Mouse (Mus musculus): ENCODE results near the gene Slc25a33. TPM values are rescaled to one million over a fixed set of nuclear protein-coding genes. Genes with fewer than 3 reads are reported as not detected.

Slc25a33 gene
- total RNA-seq (2021), result 1 to 10 TPM; 7.2 to 9.5 TPM
- long read RNA-seq, experiment 1, transcript Slc25a33-201 (7 exons, 1,887 nt), result major isoform, 24 of 26 reads
- long read RNA-seq, experiment 1, partial matches to known transcripts, result 0 of 26 reads
- long read RNA-seq, experiment 1, other reads (novel, unspliced or antisense), result 2 of 26 reads
- long read RNA-seq, experiment 2, transcript Slc25a33-201 (7 exons, 1,887 nt), result major isoform, 25 of 27 reads
- long read RNA-seq, experiment 2, partial matches to known transcripts, result 0 of 27 reads
- long read RNA-seq, experiment 2, other reads (novel, unspliced or antisense), result 2 of 27 reads

GRCm38 (mm10) chr4:149774094-149774470 is at the start of gene Slc25a33:
Slc25a33 (minus strand) TSS chr4:149774277.
- peak; percentile 98 for DNase-seq

- no peak for DNase-seq
Measured at GRCm38 (mm10) chr4:149822586-149823196, 48.6 kb upstream of the Slc25a33 start.

DNA sequence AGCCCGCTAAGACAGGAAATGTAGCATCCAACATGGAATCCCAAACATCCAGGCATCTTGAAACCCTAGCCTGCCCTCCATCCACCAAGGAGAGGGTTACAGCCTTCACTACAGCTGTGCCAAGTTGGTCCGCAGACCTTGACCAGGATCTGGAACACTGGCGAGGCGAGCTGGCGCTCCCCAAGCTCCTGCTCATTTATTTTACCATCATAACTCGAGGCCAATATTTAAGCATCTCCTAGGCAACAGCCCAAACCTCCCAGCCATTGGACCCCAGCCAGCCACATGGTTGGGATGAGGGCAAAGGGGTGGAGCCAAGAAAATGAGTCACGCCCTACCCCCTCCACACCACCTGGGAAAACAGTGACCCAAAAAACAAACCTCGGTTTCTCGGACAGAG is 48.0 kb upstream of the Slc25a33 start:
- DNase-seq, result peak; percentile 65

GRCm38 (mm10) chr4:149820569-149820968 is 46.5 kb upstream of the Slc25a33 start:
- peak; percentile 65 for DNase-seq

DNA sequence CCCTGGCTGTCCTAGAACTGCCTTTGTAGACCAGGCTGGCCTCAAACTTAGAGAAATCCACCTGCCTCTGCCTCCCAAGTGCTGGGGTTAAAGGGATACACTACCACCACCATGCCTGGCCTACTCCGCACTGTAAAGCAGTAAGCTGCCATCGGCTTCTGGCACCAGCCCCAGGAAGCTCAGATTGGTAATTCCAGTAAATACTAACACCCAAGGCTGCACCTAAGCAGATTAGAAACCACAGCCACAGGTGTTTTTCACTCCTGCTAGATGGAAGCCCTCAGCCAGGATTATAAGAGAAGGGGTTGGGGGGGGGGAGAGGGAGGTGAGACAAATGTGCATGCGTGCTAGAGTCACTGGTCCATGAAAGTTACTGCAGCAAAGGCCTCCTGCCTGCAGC is 45.1 kb upstream of the Slc25a33 start:
- DNase-seq, result no peak

- DNase-seq, result no peak
Measured at GRCm38 (mm10) chr4:149816598-149816997, 42.5 kb upstream of the Slc25a33 start.

DNA sequence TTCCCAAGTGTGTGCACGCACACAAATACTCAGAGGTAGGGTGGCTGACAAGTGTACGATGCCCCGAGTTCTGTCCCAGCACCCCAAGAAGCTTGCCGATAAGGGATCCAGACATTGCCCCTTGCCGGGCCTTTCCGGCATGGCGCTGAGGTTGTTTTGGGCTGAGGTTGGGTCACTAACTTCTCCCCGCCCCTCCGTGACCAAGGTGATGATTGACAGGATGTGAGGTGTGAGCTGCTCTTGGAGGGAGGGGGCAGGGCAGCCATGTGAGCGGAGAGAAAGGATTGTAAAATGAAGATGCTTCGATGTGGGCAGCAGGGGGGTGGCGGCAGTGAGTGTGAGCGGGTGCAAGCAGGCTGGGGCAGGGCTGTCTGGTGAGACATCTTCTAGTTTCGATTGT is 41.5 kb upstream of the Slc25a33 start:
- no peak for DNase-seq

- DNase-seq, result no peak
Measured at GRCm38 (mm10) chr4:149813409-149814184, 39.5 kb upstream of the Slc25a33 start.

DNA sequence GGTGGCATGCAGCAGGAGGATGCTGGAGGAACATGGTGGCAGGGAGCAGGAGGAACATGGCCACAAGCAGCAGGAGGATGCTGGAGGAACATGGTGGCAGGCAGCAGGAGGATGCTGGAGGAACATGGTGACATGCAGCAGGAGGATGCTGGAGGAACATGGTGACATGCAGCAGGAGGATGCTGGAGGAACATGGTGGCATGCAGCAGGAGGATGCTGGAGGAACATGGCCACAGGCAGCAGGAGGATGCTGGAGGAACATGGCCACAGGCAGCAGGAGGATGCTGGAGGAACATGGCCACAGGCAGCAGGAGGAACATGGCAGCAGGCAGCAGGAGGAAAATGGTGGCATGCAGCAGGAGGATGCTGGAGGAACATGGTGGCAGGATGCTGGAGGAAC is 36.3 kb upstream of the Slc25a33 start:
- DNase-seq, result peak; percentile 60

DNA sequence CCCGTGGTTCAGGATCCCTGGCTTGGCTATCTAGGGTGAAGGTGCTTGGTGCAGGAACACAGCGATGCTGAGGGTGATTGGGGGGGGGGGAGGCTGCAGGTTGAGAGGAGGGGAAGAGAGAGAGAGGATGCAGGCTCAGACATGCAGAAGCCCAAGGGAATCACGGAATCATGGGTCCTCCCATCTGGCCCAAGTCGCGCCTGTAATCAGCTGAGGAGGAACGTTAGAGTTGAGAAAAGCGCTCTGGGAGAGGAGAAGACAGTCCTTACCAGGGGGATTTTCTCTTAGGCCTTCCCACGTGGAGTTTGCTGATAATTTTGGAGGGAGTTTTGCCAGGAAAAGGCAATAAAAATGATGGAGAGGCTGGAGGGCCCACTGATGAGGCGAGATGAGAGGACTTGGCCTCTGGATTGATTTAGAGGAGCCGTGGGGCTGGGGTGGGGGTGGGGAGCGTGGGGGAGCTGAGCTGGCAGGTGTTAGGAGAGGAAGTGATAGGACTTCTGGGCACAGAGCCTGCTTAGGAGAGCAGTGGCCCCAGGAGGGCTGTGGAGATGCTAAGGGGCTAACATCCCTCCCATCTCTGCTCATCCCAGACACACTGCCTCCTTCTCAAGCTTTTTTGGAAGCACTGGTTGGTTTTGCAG is 34.6 kb upstream of the Slc25a33 start:
- DNase-seq, result no peak

- DNase-seq, result no peak
Measured at GRCm38 (mm10) chr4:149808060-149808567, 34.0 kb upstream of the Slc25a33 start.

DNA sequence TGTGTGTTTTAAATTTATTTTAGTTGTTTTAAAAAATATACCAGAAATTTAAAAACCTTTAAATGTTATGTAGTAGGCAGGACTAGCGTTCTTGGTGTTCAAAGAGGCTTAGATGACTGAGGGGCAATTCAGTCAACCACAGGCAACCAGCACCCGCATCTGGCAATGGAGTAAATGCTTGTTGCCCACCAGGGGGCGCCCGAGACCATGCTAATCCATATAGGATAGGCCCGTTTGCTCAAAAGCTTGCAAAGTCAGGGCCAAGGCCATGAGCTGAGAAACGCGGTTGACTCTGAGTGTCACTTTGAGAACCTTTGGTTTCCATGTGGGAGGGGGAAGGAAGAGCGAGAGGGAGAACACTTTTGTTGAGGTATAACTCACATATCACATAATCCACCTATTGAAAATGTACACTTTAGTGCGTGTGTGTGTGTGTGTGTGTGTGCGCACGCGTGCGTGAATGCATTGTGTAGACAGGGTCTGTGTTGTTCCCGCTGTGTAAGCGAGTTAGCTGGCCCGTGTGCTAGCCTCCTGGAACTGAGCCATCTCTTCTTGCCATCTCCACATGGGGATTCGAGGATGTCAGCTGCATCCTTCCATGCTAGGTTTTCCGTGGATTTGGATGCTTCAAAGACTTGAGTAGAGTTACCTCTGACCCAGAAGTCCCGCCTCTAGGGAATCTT is 32.8 kb upstream of the Slc25a33 start:
- DNase-seq, result peak; percentile 98

DNA sequence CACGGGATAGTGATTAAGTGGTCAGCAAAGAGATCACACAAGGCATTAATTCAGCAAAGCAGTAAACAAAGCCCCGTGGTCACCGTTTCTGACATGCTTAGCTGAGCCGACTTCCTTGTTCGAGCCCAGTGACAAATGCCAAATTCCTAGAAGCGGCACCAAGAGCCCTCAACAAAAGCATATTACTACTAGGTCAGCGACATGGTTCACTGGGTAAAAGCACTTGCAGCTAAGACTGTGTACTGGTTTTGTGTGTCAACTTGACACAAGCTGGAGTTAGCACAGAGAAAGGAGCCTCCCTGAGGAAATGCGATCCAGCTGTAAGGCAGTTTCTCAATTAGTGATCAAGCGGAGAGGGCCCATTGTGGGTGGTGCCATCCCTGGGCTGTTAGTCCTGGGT is 28.2 kb upstream of the Slc25a33 start:
- DNase-seq, result no peak

DNA sequence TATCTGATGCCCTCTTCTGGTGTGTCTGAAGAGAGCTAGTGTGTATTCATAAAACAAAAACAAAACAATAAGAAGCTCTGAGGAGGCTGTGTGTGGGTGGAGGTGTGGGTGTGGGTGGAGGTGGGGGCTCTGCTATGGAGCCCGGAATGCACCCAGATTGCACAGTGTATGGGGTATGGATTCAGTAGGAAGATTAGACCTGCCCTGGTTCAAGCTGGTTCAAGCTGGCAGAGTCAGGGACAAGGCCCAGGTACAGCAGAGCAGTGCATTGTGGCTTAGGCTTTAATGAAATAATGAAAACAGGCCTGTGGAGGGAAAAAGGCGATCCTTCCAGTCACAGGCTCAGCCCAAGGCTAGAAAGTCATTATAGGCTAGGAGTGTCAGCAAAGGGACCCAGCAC is 26.5 kb upstream of the Slc25a33 start:
- no peak for DNase-seq

DNA sequence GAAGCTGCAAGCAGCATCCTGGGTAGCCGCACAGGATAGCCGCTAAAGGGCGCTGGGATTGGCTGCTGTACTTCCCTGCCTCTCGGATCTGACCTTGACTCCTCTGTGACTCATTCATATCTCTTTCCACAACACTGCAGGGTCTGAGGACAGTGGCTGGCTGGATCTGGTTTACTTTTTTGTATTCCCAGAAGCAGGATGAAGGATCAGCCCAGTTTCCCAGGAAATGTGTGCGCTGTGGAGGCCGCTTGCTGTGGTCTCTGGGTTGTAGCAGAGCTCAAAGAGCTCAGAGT is 26.0 kb upstream of the Slc25a33 start:
- DNase-seq, result no peak

- DNase-seq, result no peak
Measured at GRCm38 (mm10) chr4:149799346-149800171, 25.5 kb upstream of the Slc25a33 start.

- no peak for DNase-seq
Measured at GRCm38 (mm10) chr4:149798684-149799309, 24.7 kb upstream of the Slc25a33 start.

- no peak for DNase-seq
Measured at GRCm38 (mm10) chr4:149798116-149798515, 24.0 kb upstream of the Slc25a33 start.

DNA sequence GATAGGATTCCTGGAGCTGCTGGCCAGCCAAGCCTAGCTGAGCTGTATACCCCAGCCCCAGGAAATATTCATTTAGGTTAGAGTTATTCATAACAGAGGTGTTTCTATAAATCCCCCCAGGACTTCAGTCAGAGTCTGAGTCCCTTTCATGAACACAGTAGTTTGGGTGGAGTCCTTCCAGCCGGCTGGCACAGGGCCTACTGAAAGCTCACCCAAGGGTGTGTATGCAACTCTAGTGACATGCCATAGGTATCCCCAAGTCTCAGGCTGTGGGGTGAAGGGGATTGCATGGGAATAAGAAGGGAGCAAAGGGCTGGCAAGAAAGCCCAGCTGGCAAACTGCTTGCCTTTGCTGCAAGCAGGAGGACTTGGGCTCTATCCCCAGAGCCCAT is 23.1 kb upstream of the Slc25a33 start:
- no peak for DNase-seq

DNA sequence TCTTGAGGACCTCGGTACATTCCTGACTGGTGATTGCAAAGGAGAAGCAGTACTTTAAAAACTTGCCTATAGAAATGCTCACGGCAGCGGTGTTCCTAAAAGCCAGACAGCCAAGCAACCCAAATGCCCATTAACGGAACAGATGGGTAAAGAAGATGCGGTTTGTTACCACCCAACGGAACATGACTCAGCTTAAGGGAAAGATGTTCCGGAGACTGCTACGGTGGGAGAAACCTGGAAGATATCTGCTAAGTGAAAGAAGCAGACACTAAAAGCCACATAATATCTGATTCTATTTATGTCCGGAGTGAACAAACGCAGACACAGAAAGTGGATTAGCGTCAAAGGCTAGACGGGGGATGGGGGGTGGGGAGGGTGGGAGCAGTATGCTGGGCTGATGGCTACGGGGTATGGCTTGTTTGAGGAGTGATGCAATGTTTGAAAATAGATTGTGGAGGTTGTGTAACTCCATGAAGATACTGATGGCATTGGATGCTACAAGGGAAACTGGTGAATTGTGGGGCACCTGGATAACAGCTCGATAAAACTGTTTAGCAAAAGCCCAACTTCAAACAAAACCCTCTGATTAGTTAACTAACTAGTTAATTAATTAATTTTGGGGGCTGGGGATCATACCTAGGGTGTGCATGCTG is 22.6 kb upstream of the Slc25a33 start:
- no peak for DNase-seq

All from gastrocnemius, postnatal 10 days (tissue).